Mouse (Mus musculus) olfactory bulb, adult 2 months (tissue): ENCODE data around the gene Rab15.

Experiments used
- CTCF ChIP-seq: fragments of 200-500 bp; IDR thresholded peaks from 2 replicates; pipeline ENCODE4 v1.5.1; 2012; ENCODE audit warnings: low read depth, mild to moderate bottlenecking, low read length, moderate library complexity; ENCODE audit not compliant: insufficient read depth
- POLR2A ChIP-seq: fragments of 200-500 bp; IDR thresholded peaks from 2 replicates; pipeline ENCODE4 v1.6.1; 2012; ENCODE audit warnings: mild to moderate bottlenecking, low read depth, low read length, moderate library complexity; ENCODE audit not compliant: insufficient read depth

DNA sequence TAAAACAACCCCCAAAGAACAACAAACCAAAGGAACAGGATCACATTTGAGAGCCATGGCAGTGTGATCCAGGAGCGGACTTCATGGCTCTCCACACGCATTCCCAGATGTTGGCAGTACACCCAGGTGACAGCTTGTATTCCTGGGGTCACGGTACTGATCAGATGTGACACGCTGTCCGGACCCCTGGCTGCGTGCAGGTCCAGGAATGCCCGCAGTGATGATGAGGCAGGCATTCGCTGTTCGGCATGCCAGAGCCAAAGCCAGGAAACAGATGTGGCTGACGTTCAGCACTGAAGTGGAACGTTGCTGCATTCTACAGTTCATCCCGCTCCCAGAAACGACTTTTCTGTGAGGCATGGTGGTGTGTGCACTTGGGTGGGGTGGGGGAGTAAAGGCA is 42.6 kb upstream of the Rab15 start:
- TF ChIP-seq POLR2A (no peak), CTCF (no peak)
